Mouse (Mus musculus) left cerebral cortex, postnatal 36 days (tissue): Measurements from ENCODE around the gene Rtcb. TPM values are rescaled to one million over a fixed set of nuclear protein-coding genes. Genes with fewer than 3 reads are reported as not detected.
A peak's percentile ranks its signal among the peaks of the same experiment; 100 is the strongest.

Experiments
- DNase-seq, 2 experiments: peaks; one replicate each; pipeline ENCODE4 v3.0.0; 2021 to 2022; ENCODE audit warnings: low spot score in 2 of 2, mixed read lengths in 1 of 2
- intact Hi-C: fragments of 180-260 bp; cut with DNase I; formaldehyde crosslinking; loops from one replicate; pipeline ENCODE4 v1.15.1; 2025
- total RNA-seq, 2 experiments: library from RNA; stranded (reverse); gene quantifications; 2 replicates each; pipeline ENCODE4 v1.2.3; 2021

The Rtcb gene
- total RNA-seq = 100 to 1,000 TPM in 1 of 2 experiments, 10 to 100 TPM in 1; 97.6 to 107 TPM

GRCm38 (mm10) chr10:85957464-85957950, at the start of gene Rtcb:
Rtcb (minus strand) TSS chr10:85957823.
- intact Hi-C loops = loop anchor here (5.0 to 10.0 kb wide), 2 partner anchors 85 to 747 kb away; partner anchors contain the start of genes Hsp90b1 and Ttc41
- DNase-seq = peak; percentile 98

- intact Hi-C loops = no loop called here
- no peak for DNase-seq
Observed at GRCm38 (mm10) chr10:86006455-86006854, 48.8 kb upstream of the Rtcb start.

- intact Hi-C loops = no loop called here
- no peak for DNase-seq
Observed at GRCm38 (mm10) chr10:86000447-86000846, 42.8 kb upstream of the Rtcb start.

- intact Hi-C loops = no loop called here
- DNase-seq = no peak
Observed at GRCm38 (mm10) chr10:85994543-85995104, 37.0 kb upstream of the Rtcb start.

GRCm38 (mm10) chr10:85993836-85994235, 36.2 kb upstream of the Rtcb start:
- DNase-seq = no peak
- intact Hi-C loops = no loop called here

- no peak for DNase-seq
- intact Hi-C loops = no loop called here
Observed at GRCm38 (mm10) chr10:85992412-85992811, 34.8 kb upstream of the Rtcb start.

- intact Hi-C loops = no loop called here
- no peak for DNase-seq
Observed at GRCm38 (mm10) chr10:85989412-85990115, 31.9 kb upstream of the Rtcb start.

GRCm38 (mm10) chr10:85972915-85973314, 15.3 kb upstream of the Rtcb start:
- intact Hi-C loops = no loop called here
- DNase-seq = peak in 1 of 2 experiments; percentile 5

GRCm38 (mm10) chr10:85971826-85972225, 14.2 kb upstream of the Rtcb start:
- DNase-seq = no peak
- intact Hi-C loops = no loop called here

GRCm38 (mm10) chr10:85969894-85970620, 12.4 kb upstream of the Rtcb start:
- no peak for DNase-seq
- intact Hi-C loops = loop anchor here (2.0 to 10.0 kb wide), 4 partner anchors 52 to 495 kb away; partner anchors contain the start of gene Fbxo7

GRCm38 (mm10) chr10:85968731-85969130, 11.1 kb upstream of the Rtcb start:
- intact Hi-C loops = loop anchor here (2.0 to 10.0 kb wide), 4 partner anchors 54 to 496 kb away; partner anchors contain the start of gene Fbxo7
- no peak for DNase-seq

- intact Hi-C loops = loop anchor here (2.0 to 10.0 kb wide), 4 partner anchors 54 to 497 kb away; partner anchors contain the start of gene Fbxo7
- peak; percentile 78 to 86 for DNase-seq
Observed at GRCm38 (mm10) chr10:85968157-85968634, 10.6 kb upstream of the Rtcb start.

GRCm38 (mm10) chr10:85967411-85968156, 10.0 kb upstream of the Rtcb start:
- no peak for DNase-seq
- intact Hi-C loops = loop anchor here (2.0 to 10.0 kb wide), 4 partner anchors 55 to 497 kb away; partner anchors contain the start of gene Fbxo7

GRCm38 (mm10) chr10:85966476-85966875, 8.9 kb upstream of the Rtcb start:
- no peak for DNase-seq
- intact Hi-C loops = loop anchor here (5.0 to 10.0 kb wide), 3 partner anchors 56 to 331 kb away; partner anchors contain the start of gene Fbxo7

- intact Hi-C loops = loop anchor here (10.0 kb wide), 1 partner anchor 100 kb away; no protein-coding TSS in a partner anchor
- no peak for DNase-seq
Observed at GRCm38 (mm10) chr10:85964316-85964715, 6.7 kb upstream of the Rtcb start.

- intact Hi-C loops = loop anchor here (10.0 kb wide), 1 partner anchor 102 kb away; no protein-coding TSS in a partner anchor
- DNase-seq = no peak
Observed at GRCm38 (mm10) chr10:85962897-85963296, 5.3 kb upstream of the Rtcb start.

- intact Hi-C loops = loop anchor here (5.0 to 10.0 kb wide), 2 partner anchors 85 to 748 kb away; partner anchors contain the start of genes Hsp90b1 and Ttc41
- no peak for DNase-seq
Observed at GRCm38 (mm10) chr10:85956871-85957419, 678 bp downstream of the Rtcb start.

GRCm38 (mm10) chr10:85954429-85954828, 3.2 kb downstream of the Rtcb start:
- no peak for DNase-seq
- intact Hi-C loops = loop anchor here (10.0 kb wide), 1 partner anchor 750 kb away; the partner anchor contains the start of genes Hsp90b1 and Ttc41
